Mouse (Mus musculus): ENCODE measurements around the gene Olfr1357.
"Not testable (repeated sequence)": the region's sequence is repeated elsewhere in the genome, so short reads cannot be mapped to it uniquely, and the experiment has no call there.

The Olfr1357 gene

DNA sequence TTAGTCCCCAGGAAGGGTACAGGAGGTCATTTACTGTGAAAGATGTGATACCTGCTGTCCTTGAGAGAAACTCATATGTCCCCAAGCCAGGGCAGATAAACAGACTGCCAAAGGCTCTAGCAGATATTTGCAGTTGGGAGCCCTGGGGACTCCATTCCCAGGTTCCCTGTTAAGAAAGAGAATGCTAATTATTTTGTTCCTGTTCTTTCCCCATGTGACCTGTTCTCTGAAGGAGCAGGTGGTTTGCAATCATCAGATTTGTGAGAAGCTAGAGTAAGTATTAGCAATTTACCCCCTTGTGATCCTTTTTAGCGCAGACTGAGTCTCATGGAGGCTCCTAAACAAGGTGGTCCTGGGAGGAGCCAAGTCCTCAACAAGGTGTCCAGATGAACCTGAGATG lies at the start of gene Olfr1357:
TSS of gene Olfr1357 (minus strand) at position 101 of the 400 bp plus-strand sequence.
- DNase-seq (ENCODE audit: extremely low spot score, low read depth, low spot score), result no peak

DNA sequence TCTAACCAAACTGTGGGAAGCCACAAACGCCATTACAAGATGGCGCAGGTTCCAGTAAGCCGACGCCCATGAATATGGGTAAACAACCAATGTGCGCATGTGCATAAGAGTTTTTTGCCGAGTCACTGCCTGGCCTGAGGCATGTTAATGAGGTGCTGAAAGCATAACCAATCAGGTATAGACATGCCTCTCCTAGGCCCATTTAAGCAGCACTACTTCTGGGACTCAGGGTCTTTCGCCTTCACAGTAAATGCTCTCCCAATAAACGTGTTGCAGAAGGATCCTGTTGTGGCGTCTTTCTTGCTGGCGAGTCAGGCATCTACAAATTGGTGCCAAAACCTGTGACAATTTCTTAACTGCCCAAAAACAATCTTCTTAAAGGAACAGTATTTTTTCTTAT lies 48.8 kb upstream of the Olfr1357 start:
- not testable (repeated sequence) for DNase-seq (ENCODE audit: extremely low spot score, low read depth, low spot score)

DNA sequence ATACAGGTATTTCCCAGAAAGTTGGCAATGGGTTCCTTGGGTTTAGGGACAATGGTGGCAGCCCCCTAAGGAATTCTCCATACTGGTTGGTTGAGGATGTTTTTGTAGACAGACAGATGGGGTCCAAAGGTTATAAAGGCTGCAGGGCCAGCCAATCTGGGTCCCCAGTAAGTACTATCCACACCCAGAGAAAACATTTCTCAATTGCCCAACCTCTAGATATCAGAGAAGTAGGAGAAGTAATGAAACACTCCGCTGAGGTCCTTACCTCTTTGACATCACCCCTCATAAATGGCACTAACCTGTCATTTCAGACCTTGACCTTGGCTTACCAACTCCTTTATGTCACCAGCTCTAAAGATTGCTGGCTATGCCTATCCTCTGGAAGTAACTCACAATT lies 46.7 kb upstream of the Olfr1357 start:
- DNase-seq (ENCODE audit: extremely low spot score, low read depth, low spot score), result no peak

DNA sequence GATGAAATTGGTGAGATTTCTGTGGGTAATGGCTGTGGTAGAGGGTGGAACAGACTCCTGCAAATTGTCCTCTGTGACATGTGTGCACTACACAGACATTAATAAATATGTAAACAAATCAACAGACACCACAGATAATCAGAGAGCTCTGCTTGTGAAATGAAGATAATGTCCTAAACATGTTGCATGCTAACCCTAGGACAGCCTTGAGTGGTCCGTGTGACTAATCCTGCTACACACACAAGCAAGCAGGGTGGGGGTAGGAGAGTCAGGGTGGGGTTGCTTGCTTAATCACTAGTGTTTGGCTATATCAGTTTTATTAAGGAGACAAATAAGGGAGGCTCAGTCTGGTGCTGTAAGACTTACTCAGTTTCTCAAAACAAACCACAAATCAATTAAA lies 43.3 kb upstream of the Olfr1357 start:
- no peak for DNase-seq (ENCODE audit: extremely low spot score, low read depth, low spot score)

DNA sequence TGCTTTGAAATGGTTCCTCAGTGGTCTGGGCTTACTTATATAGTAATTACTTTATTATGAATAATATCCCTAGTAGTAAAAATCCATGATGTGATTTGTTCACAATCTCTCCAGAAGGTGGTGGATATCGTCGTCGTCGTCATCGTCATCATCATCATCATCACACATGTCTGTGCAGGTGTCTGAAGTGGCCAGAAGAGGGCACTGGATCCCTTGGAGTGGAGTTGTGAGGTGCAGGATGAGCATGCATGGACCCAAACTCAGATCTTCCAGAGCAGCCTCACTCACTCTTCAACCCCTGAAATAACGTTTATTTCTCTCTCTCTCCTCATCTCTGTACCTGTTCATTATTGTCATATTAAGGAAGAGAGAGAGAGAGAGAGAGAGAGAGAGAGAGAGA lies 14.4 kb upstream of the Olfr1357 start:
- no peak for DNase-seq (ENCODE audit: extremely low spot score, low read depth, low spot score)

DNA sequence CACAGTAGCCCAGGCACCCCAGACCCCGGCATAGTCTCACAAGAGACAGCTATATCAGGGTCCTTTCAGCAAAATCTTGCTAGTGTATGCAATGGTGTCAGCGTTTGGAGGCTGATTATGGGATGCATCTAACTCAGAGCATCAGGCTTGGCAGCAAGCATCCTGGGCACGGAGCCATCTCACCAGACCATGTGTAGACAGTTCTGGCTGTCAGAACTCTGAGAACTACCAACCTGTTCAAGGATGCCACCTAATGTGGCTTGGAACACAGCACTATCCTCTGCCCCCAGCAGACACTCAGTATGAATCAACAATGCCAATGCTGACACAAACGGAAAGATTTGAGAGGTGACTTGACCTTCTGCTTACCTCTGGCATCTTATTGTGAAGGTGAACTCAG lies 12.3 kb upstream of the Olfr1357 start:
- no peak for DNase-seq (ENCODE audit: extremely low spot score, low read depth, low spot score)

DNA sequence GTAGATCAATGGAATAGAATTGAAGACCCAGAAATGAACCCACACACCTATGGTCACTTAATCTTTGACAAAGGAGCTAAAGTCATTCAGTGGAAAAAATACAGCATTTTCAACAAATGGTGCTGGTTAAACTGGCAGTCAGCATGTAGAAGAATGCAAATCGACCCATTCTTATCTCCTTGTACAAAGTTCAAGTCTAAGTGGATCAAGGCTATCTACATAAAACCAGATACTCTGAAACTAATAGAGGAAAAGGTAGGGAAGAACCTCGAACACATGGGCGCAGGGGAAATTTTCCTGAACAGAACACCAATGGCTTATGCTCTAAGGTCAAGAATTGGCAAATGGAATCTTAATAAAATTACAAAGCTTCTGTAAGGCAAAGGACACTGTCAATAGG lies 5.3 kb upstream of the Olfr1357 start:
- not testable (repeated sequence) for DNase-seq (ENCODE audit: extremely low spot score, low read depth, low spot score)

DNA sequence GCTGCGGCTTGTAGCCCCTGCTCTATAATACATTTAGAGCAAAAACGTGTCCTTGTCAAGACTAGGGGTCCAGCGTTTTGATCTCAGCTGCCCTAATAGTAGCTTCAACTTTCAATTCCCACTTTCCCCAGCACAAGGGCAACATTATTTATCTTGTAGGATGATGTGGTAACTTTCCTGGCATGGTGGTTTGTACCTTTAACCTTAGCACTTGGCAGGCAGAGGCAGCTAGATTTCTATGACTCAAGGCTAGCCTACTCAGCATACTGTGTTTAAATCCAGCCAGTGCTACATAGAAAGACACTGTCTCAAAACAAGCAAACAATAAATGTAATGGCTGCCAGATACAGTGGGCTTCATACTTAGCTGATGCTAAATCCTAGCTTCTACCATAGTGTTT lies 10.3 kb downstream of the Olfr1357 start:
- no peak for DNase-seq (ENCODE audit: extremely low spot score, low read depth, low spot score)

DNA sequence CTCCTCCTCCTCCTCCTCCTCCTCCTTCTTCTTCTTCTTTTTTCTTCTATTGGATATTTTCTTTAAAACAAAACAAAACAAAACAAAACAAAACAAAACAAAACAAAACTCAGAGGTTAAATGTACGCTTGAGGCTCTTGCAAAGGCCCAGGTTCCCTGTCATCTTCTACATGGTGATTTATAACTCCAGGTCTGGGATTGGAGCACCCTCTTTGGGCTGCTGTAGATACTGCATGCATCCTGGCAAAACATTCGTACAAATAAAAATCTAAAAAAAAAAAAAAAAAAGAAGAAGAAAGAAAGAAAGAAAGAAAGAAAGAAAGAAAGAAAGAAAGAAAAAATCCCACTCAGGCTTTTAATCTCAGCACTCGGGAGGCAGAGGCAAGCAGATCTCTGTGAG lies 12.8 kb downstream of the Olfr1357 start:
- DNase-seq (ENCODE audit: extremely low spot score, low read depth, low spot score), result no peak

DNA sequence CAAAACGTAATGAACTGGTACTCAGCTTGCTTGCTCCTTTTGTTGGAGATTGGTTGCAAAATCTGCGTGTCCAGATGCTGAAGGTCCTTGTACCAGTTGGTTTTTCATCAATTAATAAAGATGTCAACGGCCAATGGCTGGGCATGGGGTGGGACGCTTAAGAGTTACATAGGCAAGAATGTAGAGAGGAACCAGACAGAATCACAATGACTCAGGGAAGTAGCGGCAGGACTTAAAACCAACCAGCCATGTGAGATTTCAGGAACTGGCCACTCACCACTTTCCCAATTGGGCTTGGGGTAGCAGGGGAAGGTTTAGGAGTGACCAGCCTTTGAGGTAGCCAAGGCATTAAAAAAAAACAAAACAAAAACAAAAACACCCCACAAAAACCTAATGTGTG lies 18.0 kb downstream of the Olfr1357 start:
- DNase-seq (ENCODE audit: extremely low spot score, low read depth, low spot score), result no peak

DNA sequence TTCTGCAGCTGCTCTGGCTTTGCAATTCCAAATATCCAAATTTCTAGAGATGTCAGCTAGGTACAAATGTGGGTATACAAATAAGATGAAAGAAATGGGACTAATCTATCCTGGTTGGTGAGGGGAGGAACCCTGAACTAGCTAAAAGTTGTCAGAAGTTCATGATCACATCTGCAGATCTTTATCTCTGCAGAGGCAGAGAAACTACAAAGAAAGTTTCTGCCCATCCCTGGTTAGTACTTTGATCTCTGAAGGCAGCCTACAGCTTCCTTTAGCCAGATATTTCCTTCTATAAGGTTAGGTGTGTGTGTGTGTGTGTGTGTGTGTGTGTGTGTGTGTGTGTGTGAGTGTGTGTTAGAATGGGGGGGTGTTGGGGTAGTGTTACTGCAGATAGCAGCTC lies 23.3 kb downstream of the Olfr1357 start:
- no peak for DNase-seq (ENCODE audit: extremely low spot score, low read depth, low spot score)

DNA sequence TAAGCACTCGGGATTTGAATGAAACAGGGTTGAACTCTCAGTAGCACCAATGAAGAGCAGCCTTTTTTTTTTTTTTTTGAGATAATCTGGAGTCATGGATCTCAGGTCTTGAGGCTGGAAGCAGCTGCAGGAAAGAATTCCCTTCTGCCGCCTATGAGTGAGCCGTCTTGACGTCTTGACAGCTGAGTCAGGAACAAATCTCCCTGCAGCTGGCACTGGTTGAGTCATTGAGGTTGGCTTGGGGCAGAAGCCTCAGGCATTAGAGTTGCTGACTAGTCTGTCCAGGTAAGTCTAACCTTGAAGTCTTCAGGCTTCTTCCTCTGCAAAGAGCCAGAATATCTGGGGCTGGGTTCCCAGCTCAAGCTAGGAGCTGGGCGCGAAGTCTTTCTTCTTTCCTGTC lies 23.7 kb downstream of the Olfr1357 start:
- no peak for DNase-seq (ENCODE audit: extremely low spot score, low read depth, low spot score)

DNA sequence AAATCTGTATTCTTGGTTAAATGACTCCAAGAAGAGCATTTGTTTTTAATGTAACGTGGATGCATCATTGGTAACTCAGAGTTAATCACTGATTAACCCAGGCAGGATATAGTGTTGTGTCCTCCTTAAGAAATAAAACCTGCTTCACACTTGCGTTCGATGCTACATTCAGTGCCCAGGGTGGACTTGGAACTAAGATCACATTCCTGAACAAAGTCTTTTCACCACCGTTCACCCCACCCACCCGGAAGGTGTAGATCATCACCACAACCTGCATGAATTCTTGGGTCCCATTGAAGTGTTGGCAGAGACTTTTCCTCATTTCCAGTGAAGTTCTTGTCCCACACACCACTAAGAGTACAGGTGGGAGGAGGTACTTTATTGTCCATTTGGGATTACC lies 24.1 kb downstream of the Olfr1357 start:
- no peak for DNase-seq (ENCODE audit: extremely low spot score, low read depth, low spot score)

DNA sequence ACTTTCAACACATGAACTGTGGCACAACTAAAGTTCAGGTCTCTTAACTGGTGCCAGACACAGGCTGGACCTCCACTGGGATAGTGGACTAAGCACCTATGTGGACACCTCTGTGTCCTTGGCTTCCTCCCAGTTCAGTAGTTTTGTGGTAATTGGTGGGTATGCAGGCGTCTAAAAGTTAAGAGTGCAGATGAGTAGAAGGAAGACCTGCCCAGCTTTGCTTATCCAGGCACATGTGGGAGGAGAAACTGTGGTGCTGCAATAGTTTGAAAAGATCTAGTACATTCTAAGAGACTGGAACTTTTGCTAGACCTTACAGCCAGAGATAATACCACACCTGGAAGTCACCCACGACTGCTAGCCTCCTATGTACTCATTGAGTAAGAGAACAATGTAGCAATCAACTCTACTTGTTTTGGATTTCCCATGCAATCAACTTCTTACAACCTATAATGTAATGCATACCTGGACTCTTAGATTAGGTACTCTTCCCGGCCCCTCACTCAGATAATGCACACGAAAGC lies 25.0 kb downstream of the Olfr1357 start:
- DNase-seq (ENCODE audit: extremely low spot score, low read depth, low spot score), result no peak

DNA sequence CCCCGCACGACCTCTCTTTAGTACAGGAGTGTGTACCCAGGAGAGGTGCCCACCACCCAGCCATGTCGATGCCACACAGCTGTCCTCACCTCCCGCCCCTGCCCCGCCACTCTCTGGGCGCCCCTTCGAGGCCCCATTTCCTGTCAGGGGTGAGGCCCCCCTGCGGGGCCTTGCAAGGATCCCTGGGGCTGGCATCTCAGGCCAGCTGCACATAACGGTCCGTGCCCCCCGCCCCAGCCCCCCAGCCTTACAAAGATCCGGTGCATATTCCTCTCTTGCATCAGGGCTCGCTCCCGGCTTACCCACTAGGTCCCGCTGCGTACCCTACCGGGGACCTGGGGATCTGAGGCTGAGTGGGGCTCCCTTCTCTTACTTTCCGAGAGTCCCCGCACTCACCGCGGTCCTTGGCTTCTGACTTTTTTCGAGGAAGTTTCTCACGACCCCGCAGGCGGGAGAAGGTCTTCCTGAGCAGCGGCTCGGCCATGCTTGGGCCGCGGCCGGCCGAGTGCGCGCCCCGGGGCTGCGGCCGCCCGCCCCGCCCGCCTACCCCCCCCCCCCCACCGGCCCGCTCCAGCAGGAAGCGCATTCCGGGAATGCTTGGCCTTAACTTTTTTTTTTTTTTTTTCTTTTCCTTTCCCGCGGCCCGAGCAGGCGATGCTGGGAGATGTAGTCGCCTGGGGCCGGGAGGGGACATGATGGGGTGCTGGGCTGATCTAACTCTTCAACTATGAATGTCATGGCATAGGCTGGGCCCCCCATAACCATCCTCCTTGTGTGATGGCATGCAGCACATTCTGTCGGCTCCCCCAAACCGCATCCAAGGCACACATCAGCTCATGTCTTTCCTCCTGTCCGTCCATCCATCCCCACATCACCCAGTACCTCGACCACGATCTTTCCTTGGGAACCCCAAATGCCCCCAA lies 26.2 kb downstream of the Olfr1357 start, which contains the start of gene Syde1:
TSS of gene Syde1 (minus strand) at position 559 of the 923 bp plus-strand sequence.
- DNase-seq (ENCODE audit: extremely low spot score, low read depth, low spot score), result no peak

DNA sequence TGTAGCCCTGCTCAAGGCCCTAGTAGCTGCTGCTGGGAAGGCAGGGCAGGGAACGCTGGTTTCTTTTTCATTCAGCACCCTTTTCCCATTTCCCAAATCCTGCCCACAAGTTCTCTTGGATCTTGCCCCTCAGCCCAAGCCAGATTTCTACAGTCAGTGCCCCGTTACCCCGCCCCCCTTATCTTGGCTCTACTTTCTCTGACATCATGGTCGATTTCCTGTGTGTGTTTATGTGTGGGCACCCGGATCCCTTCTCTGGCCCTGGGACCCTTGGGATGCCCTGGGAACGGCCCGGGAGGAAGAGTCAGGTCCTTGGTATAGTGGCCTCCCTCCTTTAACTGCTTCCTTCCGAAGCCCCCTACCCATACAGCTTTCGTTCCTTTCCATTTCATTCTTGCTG lies 27.1 kb downstream of the Olfr1357 start:
- no peak for DNase-seq (ENCODE audit: extremely low spot score, low read depth, low spot score)

DNA sequence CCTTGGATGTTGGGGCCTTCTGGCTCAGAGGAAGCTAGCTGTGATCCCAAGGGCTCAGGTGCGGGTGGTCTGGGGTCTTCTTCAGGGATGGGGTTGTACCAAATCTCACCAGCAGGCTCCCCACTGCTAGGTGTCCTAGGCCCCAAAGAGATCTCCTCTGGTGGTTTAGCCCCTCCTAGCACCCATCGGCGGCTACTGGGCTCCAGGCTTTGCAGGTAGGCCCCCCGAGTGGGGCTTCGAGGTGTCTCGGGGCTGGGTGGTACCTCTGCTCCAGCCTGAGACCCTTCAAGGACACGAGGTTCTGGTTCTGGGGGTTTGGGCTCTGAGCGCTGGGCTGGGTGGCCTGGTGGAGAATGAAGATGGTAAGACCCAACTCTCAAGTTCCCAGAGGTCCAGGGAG lies 28.0 kb downstream of the Olfr1357 start:
- no peak for DNase-seq (ENCODE audit: extremely low spot score, low read depth, low spot score)

DNA sequence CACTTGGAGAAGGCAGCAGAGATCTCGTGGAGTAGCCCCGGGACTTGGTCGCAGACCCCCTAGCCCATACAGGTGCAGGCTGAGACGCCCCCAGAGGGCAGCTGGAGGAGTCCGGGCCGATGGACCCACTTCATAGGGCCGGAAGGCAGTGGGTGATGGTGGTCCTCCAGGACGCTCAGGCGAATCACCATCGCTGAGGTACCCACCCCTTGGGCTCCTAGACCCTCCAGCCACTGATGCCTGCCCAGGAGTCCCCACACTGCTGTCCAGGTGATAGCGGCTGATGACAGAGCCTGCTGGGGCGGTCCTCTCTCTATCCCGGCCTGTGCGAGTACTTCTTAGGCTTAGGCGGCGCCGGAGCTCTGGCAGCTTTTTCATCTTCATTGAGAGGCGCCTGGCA lies 28.6 kb downstream of the Olfr1357 start:
- DNase-seq (ENCODE audit: extremely low spot score, low read depth, low spot score), result no peak

DNA sequence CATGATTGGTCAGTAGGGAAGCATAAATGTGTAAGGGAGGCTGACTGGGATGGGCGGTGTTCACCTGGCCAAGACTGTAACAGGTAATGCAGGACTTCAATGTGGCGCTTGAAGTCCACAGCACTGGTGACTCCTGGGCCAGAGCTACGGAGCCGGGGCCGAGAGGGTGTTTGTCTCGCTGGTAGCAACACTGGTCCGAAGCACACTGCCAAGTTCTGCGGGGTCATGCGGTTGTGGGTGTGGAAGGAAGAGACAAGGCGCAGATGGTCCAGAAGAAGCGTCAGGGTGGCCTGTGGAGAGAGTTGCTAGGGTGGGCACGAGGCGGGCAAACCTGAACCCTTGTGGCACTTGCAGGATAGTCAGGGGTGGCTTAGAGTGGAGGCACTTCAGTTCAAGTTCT lies 31.8 kb downstream of the Olfr1357 start:
- no peak for DNase-seq (ENCODE audit: extremely low spot score, low read depth, low spot score)

DNA sequence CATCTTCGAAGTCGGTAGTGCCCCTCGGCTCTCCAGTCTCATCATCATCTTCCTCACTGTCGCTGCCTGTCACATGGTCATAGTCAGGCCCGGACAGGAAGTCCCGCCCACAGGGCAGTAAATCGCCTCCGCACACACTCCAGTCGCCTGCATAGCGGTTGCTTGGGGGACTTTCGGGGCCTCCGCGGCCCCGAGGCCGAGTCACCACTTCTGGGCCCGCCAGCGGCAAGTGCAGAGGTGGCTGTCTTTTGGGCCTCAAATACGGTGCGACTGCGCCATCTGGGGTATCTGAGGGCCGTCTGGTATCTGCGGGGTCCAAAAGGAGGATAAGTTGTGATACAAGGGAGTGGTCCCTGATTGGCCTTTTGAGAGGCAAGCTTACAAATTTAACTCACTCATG lies 32.3 kb downstream of the Olfr1357 start:
- DNase-seq (ENCODE audit: extremely low spot score, low read depth, low spot score), result no peak

DNA sequence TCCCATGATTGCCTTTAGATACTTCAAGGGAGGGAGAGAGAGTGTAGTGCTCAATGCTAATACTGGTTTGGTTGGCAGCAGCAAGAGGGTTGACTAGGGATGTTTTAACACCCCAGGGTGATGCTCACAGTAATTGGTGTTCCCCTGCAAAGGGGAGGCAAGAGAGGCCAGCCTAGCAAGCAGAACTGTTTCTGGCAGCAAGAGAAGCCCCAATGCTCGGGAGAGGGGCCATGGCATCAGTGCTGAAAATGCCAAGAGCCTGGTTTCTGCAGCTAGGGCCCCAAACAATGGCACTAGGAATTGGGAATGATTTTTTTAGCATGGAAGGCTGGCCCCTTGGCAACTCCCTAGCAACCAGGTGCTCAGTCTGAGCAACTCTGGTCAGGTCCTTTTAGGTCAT lies 32.9 kb downstream of the Olfr1357 start:
- DNase-seq (ENCODE audit: extremely low spot score, low read depth, low spot score), result no peak

DNA sequence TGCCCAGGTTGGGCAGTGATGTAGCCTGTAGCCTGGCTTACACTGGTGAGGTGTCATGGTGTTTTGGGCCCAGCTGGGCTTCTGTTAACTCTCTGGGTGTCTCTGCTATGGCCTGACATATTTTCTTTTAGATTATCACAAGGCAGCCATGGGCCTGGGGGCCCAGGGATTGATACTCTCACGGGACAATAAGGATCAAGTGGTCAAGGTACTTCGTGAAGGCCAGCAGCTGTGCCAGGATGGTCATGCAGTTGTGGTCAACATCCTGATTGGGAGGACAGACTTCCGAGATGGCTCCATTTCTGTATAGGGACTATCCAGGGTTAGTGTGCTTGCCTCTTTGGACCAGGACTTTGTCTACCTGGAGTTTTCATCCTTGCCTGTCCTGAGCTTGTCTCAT lies 33.9 kb downstream of the Olfr1357 start:
- no peak for DNase-seq (ENCODE audit: extremely low spot score, low read depth, low spot score)

DNA sequence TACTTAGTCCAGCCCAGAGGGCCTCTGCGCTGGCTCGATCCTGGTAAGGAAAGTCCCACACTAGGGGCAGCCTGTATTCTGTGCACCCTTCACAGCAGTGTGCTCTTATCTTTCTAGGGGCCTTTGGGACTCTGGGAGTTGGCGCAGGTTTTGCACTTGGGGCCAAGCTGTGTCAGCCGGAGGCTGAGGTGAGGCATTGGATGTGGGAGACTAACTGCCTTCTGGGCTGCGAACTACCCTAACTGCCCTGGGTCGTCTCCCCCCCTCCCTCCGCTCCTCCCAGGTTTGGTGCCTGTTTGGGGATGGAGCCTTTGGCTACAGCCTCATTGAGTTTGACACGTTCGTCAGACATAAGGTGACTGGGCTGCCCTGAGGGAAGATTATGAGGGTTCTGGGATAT lies 34.5 kb downstream of the Olfr1357 start:
- DNase-seq (ENCODE audit: extremely low spot score, low read depth, low spot score), result no peak

Data from hindlimb bud, embryonic 11.5 days (tissue).